Mouse (Mus musculus) left cerebral cortex, postnatal 14 days (tissue): ENCODE results near the gene Gm14226. TPM values are rescaled to one million over a fixed set of nuclear protein-coding genes. Genes with fewer than 3 reads are reported as not detected.

Source experiments
- total RNA-seq, 2 experiments: library from RNA; stranded (reverse); gene quantifications; 2 replicates each; pipeline ENCODE4 v1.2.3; 2021

Gene Gm14226
- total RNA-seq, 2 experiments from 2014 or later: 0.13 to 0.18 TPM

Other genes with a start within 250 kb of the Gm14226 start
- gene Gm14214, start 248.2 kb upstream of the Gm14226 start, total RNA-seq: not detected
- 100 to 1,000 TPM in 1 of 2 experiments, 10 to 100 TPM in 1; 96.5 to 103 TPM for gene Raly, start 227.2 kb upstream of the Gm14226 start, total RNA-seq
- not detected for gene a, start 226.9 kb upstream of the Gm14226 start, total RNA-seq
- gene Eif2s2, start 125.3 kb upstream of the Gm14226 start, total RNA-seq: 10 to 100 TPM; 59.0 to 63.0 TPM
- 10 to 100 TPM; 12.1 to 12.7 TPM for gene Ahcy, start 56.2 kb downstream of the Gm14226 start, total RNA-seq
- gene Itch, start 115.2 kb downstream of the Gm14226 start, total RNA-seq: 10 to 100 TPM; 40.7 to 42.2 TPM
- gene Dynlrb1, start 218.3 kb downstream of the Gm14226 start, total RNA-seq: 100 to 1,000 TPM; 329 to 335 TPM